Mouse (Mus musculus): ENCODE results near the gene Fam84b. TPM values are rescaled to one million over a fixed set of nuclear protein-coding genes. Genes with fewer than 3 reads are reported as not detected.

The Fam84b gene
- polyA plus RNA-seq, 1 experiment from 2014 or later = 13.6 TPM

GRCm38 (mm10) chr15:60822101-60822802 lies 31.3 kb downstream of the Fam84b start:
- Histone ChIP-seq H3K9me3 (ENCODE audit: control insufficient read depth, low read length) (no peaks in the 10 kb centered on the region), H3K9ac (ENCODE audit: low read length) (peak overlapping the region; percentile 87), H3K36me3 (ENCODE audit: control insufficient read depth, insufficient read depth, low read length) (no peaks in the 10 kb centered on the region), H3K4me1 (replicated peaks; ENCODE audit: control insufficient read depth, insufficient read depth) (no peaks in the 10 kb centered on the region), H3K4me2 (replicated peaks; ENCODE audit: low read depth) (peak overlapping the region; percentile 98), H3K4me3 (ENCODE audit: low read depth, low read length) (peak overlapping the region; percentile 75), H3K27ac (replicated peaks) (peak overlapping the region; percentile 98; the same call in 1 of the 2 replicates), H3K27me3 (ENCODE audit: control insufficient read depth, insufficient read depth, low read length) (no peaks in the 10 kb centered on the region)
- TF ChIP-seq EP300 (optimal IDR thresholded peaks at IDR 0.05) = no peak
- no peak for TF ChIP-seq CTCF (IDR thresholded peaks at IDR 0.05; ENCODE audit: low read depth)
- WGBS = 11% methylated on average over 10 of the region's 10 CpGs
- ATAC-seq (ENCODE audit: low FRiP score, low TSS enrichment) (no peak), DNase-seq (ENCODE audit: low spot score) (peak; percentile 31)

- H3K9me3 ChIP-seq (ENCODE audit: control insufficient read depth, low read length) = no peaks in the 10 kb centered on the region
- TF ChIP-seq CTCF (IDR thresholded peaks at IDR 0.05; ENCODE audit: low read depth) (no peak), EP300 (optimal IDR thresholded peaks at IDR 0.05) (no peak)
- H3K27ac ChIP-seq (replicated peaks) = no peak overlapping the region
- H3K4me1 ChIP-seq (replicated peaks; ENCODE audit: control insufficient read depth, insufficient read depth) = no peaks in the 10 kb centered on the region
- WGBS = 94% methylated on average over 1 of the region's 1 CpGs
- H3K27me3 ChIP-seq (ENCODE audit: control insufficient read depth, insufficient read depth, low read length) = no peaks in the 10 kb centered on the region
- H3K9ac ChIP-seq (ENCODE audit: low read length) = no peak overlapping the region
- ATAC-seq (ENCODE audit: low FRiP score, low TSS enrichment) (no peak), DNase-seq (ENCODE audit: low spot score) (no peak)
- no peaks in the 10 kb centered on the region for H3K36me3 ChIP-seq (ENCODE audit: control insufficient read depth, insufficient read depth, low read length)
- no peak overlapping the region for H3K4me3 ChIP-seq (ENCODE audit: low read depth, low read length)
- no peak overlapping the region for H3K4me2 ChIP-seq (replicated peaks; ENCODE audit: low read depth)
Observed at GRCm38 (mm10) chr15:60818500-60818899, 35.1 kb downstream of the Fam84b start.

GRCm38 (mm10) chr15:60816478-60816877 lies 37.1 kb downstream of the Fam84b start:
- WGBS = 85% methylated on average over 1 of the region's 1 CpGs
- Histone ChIP-seq H3K9me3 (ENCODE audit: control insufficient read depth, low read length) (no peaks in the 10 kb centered on the region), H3K4me3 (ENCODE audit: low read depth, low read length) (no peak overlapping the region), H3K9ac (ENCODE audit: low read length) (no peak overlapping the region), H3K4me2 (replicated peaks; ENCODE audit: low read depth) (no peak overlapping the region), H3K36me3 (ENCODE audit: control insufficient read depth, insufficient read depth, low read length) (no peaks in the 10 kb centered on the region), H3K4me1 (replicated peaks; ENCODE audit: control insufficient read depth, insufficient read depth) (no peaks in the 10 kb centered on the region), H3K27me3 (ENCODE audit: control insufficient read depth, insufficient read depth, low read length) (no peaks in the 10 kb centered on the region), H3K27ac (replicated peaks) (no peak overlapping the region)
- no peak for TF ChIP-seq EP300 (optimal IDR thresholded peaks at IDR 0.05)
- no peak for TF ChIP-seq CTCF (IDR thresholded peaks at IDR 0.05; ENCODE audit: low read depth)
- no peak for ATAC-seq (ENCODE audit: low FRiP score, low TSS enrichment)
- no peak for DNase-seq (ENCODE audit: low spot score)

GRCm38 (mm10) chr15:60814542-60814941 lies 39.0 kb downstream of the Fam84b start:
- Histone ChIP-seq H3K4me3 (ENCODE audit: low read depth, low read length) (no peak overlapping the region), H3K4me2 (replicated peaks; ENCODE audit: low read depth) (no peak overlapping the region), H3K36me3 (ENCODE audit: control insufficient read depth, insufficient read depth, low read length) (no peaks in the 10 kb centered on the region), H3K9ac (ENCODE audit: low read length) (no peak overlapping the region), H3K27ac (replicated peaks) (no peak overlapping the region), H3K27me3 (ENCODE audit: control insufficient read depth, insufficient read depth, low read length) (no peaks in the 10 kb centered on the region), H3K4me1 (replicated peaks; ENCODE audit: control insufficient read depth, insufficient read depth) (no peaks in the 10 kb centered on the region), H3K9me3 (ENCODE audit: control insufficient read depth, low read length) (no peaks in the 10 kb centered on the region)
- DNase-seq (ENCODE audit: low spot score) (no peak), ATAC-seq (ENCODE audit: low FRiP score, low TSS enrichment) (no peak)
- 76% methylated on average over 3 of the region's 3 CpGs for WGBS
- TF ChIP-seq CTCF (IDR thresholded peaks at IDR 0.05; ENCODE audit: low read depth) (no peak), EP300 (optimal IDR thresholded peaks at IDR 0.05) (no peak)

- DNase-seq (ENCODE audit: low spot score) (no peak), ATAC-seq (ENCODE audit: low FRiP score, low TSS enrichment) (no peak)
- TF ChIP-seq CTCF (IDR thresholded peaks at IDR 0.05; ENCODE audit: low read depth) (no peak), EP300 (optimal IDR thresholded peaks at IDR 0.05) (no peak)
- no peaks in the 10 kb centered on the region for H3K36me3 ChIP-seq (ENCODE audit: control insufficient read depth, insufficient read depth, low read length)
- no peaks in the 10 kb centered on the region for H3K4me1 ChIP-seq (replicated peaks; ENCODE audit: control insufficient read depth, insufficient read depth)
- no peak overlapping the region for H3K27ac ChIP-seq (replicated peaks)
- no peaks in the 10 kb centered on the region for H3K9me3 ChIP-seq (ENCODE audit: control insufficient read depth, low read length)
- H3K27me3 ChIP-seq (ENCODE audit: control insufficient read depth, insufficient read depth, low read length) = no peaks in the 10 kb centered on the region
- H3K9ac ChIP-seq (ENCODE audit: low read length) = no peak overlapping the region
- no peak overlapping the region for H3K4me2 ChIP-seq (replicated peaks; ENCODE audit: low read depth)
- no peak overlapping the region for H3K4me3 ChIP-seq (ENCODE audit: low read depth, low read length)
Observed at GRCm38 (mm10) chr15:60793041-60793673, 60.4 kb downstream of the Fam84b start.

- TF ChIP-seq CTCF (IDR thresholded peaks at IDR 0.05; ENCODE audit: low read depth) (no peak), EP300 (optimal IDR thresholded peaks at IDR 0.05) (no peak)
- no peak for DNase-seq (ENCODE audit: low spot score)
- H3K4me2 ChIP-seq (replicated peaks; ENCODE audit: low read depth) = no peak overlapping the region
- H3K4me3 ChIP-seq (ENCODE audit: low read depth, low read length) = no peak overlapping the region
- H3K4me1 ChIP-seq (replicated peaks; ENCODE audit: control insufficient read depth, insufficient read depth) = no peaks in the 10 kb centered on the region
- ATAC-seq (ENCODE audit: low FRiP score, low TSS enrichment) = no peak
- no peak overlapping the region for H3K27ac ChIP-seq (replicated peaks)
- no peak overlapping the region for H3K9ac ChIP-seq (ENCODE audit: low read length)
- no peaks in the 10 kb centered on the region for H3K9me3 ChIP-seq (ENCODE audit: control insufficient read depth, low read length)
- H3K27me3 ChIP-seq (ENCODE audit: control insufficient read depth, insufficient read depth, low read length) = no peaks in the 10 kb centered on the region
- no peaks in the 10 kb centered on the region for H3K36me3 ChIP-seq (ENCODE audit: control insufficient read depth, insufficient read depth, low read length)
- 70% methylated on average over 1 of the region's 1 CpGs for WGBS
Observed at GRCm38 (mm10) chr15:60789084-60789483, 64.5 kb downstream of the Fam84b start.
